Mouse (Mus musculus): ENCODE measurements at regions not wholly inside any gene's neighbourhood (a gene's known extent, or its start where the extent isn't known, plus 50 kb on each side); places are given as distances from the start of the nearest gene placed in this dataset.

GRCm38 (mm10) chr10:67736636-67737035 is 175.8 kb downstream of the Zfp365 start:
- no peaks in the 10 kb centered on the region for H3K79me3 ChIP-seq (ENCODE audit: low read depth)
- no peaks in the 10 kb centered on the region for H3K79me2 ChIP-seq (ENCODE audit: control insufficient read depth, insufficient read depth)
- H3K36me3 ChIP-seq (ENCODE audit: control insufficient read depth, insufficient read depth): no peaks in the 10 kb centered on the region
- no peak overlapping the region for H3K4me3 ChIP-seq (ENCODE audit: insufficient read depth, poor library complexity, severe bottlenecking)
- no peaks in the 10 kb centered on the region for H3K27me3 ChIP-seq (ENCODE audit: control insufficient read depth, insufficient read depth, insufficient read length)
- no peak overlapping the region for H3ac ChIP-seq (ENCODE audit: control insufficient read depth, insufficient read length, low read depth)
- TF ChIP-seq USF1 (IDR thresholded peaks at IDR 0.05; ENCODE audit: low read depth) (no peak), CTCF (IDR thresholded peaks at IDR 0.05; ENCODE audit: control insufficient read depth, insufficient read depth, insufficient read length) (no peak), FOSL1 (IDR thresholded peaks at IDR 0.05; ENCODE audit: insufficient read depth, low read length, poor library complexity, severe bottlenecking) (no peak)

GRCm38 (mm10) chr10:67731577-67731976 is 180.9 kb downstream of the Zfp365 start:
- Histone ChIP-seq H3K4me3 (ENCODE audit: insufficient read depth, poor library complexity, severe bottlenecking) (no peak overlapping the region), H3ac (ENCODE audit: control insufficient read depth, insufficient read length, low read depth) (no peak overlapping the region), H3K36me3 (ENCODE audit: control insufficient read depth, insufficient read depth) (no peaks in the 10 kb centered on the region), H3K27me3 (ENCODE audit: control insufficient read depth, insufficient read depth, insufficient read length) (no peaks in the 10 kb centered on the region), H3K79me2 (ENCODE audit: control insufficient read depth, insufficient read depth) (no peaks in the 10 kb centered on the region), H3K79me3 (ENCODE audit: low read depth) (no peaks in the 10 kb centered on the region)
- TF ChIP-seq MYOG (IDR thresholded peaks at IDR 0.05; ENCODE audit: control insufficient read depth, extremely low read depth, insufficient read length) (no peak), CEBPB (IDR thresholded peaks at IDR 0.05; ENCODE audit: low read depth) (no peak), CTCF (IDR thresholded peaks at IDR 0.05; ENCODE audit: control insufficient read depth, insufficient read depth, insufficient read length) (no peak), MAX (IDR thresholded peaks at IDR 0.05) (no peak), MYOD1 (IDR thresholded peaks at IDR 0.05; ENCODE audit: control insufficient read depth, insufficient read length, low read depth) (no peak), FOSL1 (IDR thresholded peaks at IDR 0.05; ENCODE audit: insufficient read depth, low read length, poor library complexity, severe bottlenecking) (no peak), USF1 (IDR thresholded peaks at IDR 0.05; ENCODE audit: low read depth) (no peak)

GRCm38 (mm10) chr10:67729271-67729670 is 180.5 kb upstream of the Ado start:
- Histone ChIP-seq H3K4me3 (ENCODE audit: insufficient read depth, poor library complexity, severe bottlenecking) (no peak overlapping the region), H3K79me2 (ENCODE audit: control insufficient read depth, insufficient read depth) (no peaks in the 10 kb centered on the region), H3K36me3 (ENCODE audit: control insufficient read depth, insufficient read depth) (no peaks in the 10 kb centered on the region), H3ac (ENCODE audit: control insufficient read depth, insufficient read length, low read depth) (no peak overlapping the region), H3K79me3 (ENCODE audit: low read depth) (no peaks in the 10 kb centered on the region), H3K27me3 (ENCODE audit: control insufficient read depth, insufficient read depth, insufficient read length) (no peaks in the 10 kb centered on the region)
- no peak for TF ChIP-seq MYOG (IDR thresholded peaks at IDR 0.05; ENCODE audit: control insufficient read depth, extremely low read depth, insufficient read length)
- peak; percentile 40 for TF ChIP-seq CTCF (IDR thresholded peaks at IDR 0.05; ENCODE audit: control insufficient read depth, insufficient read depth, insufficient read length)

GRCm38 (mm10) chr10:67727580-67727979 is 178.8 kb upstream of the Ado start:
- H3K27me3 ChIP-seq (ENCODE audit: control insufficient read depth, insufficient read depth, insufficient read length): no peaks in the 10 kb centered on the region
- H3K79me3 ChIP-seq (ENCODE audit: low read depth): no peaks in the 10 kb centered on the region
- no peak overlapping the region for H3K4me3 ChIP-seq (ENCODE audit: insufficient read depth, poor library complexity, severe bottlenecking)
- H3K36me3 ChIP-seq (ENCODE audit: control insufficient read depth, insufficient read depth): no peaks in the 10 kb centered on the region
- no peaks in the 10 kb centered on the region for H3K79me2 ChIP-seq (ENCODE audit: control insufficient read depth, insufficient read depth)
- peak; percentile 26 for TF ChIP-seq MYOD1 (IDR thresholded peaks at IDR 0.05; ENCODE audit: control insufficient read depth, insufficient read length, low read depth)
- no peak for TF ChIP-seq MAX (IDR thresholded peaks at IDR 0.05)
- no peak overlapping the region for H3ac ChIP-seq (ENCODE audit: control insufficient read depth, insufficient read length, low read depth)

- no peaks in the 10 kb centered on the region for H3K79me2 ChIP-seq (ENCODE audit: control insufficient read depth, insufficient read depth)
- TF ChIP-seq MYOG (IDR thresholded peaks at IDR 0.05; ENCODE audit: control insufficient read depth, extremely low read depth, insufficient read length): no peak
- no peak for TF ChIP-seq CTCF (IDR thresholded peaks at IDR 0.05; ENCODE audit: control insufficient read depth, insufficient read depth, insufficient read length)
- TF ChIP-seq CEBPB (IDR thresholded peaks at IDR 0.05; ENCODE audit: low read depth): no peak
- TF ChIP-seq USF1 (IDR thresholded peaks at IDR 0.05; ENCODE audit: low read depth): no peak
- no peak for TF ChIP-seq FOSL1 (IDR thresholded peaks at IDR 0.05; ENCODE audit: insufficient read depth, low read length, poor library complexity, severe bottlenecking)
- TF ChIP-seq MAX (IDR thresholded peaks at IDR 0.05): peak; percentile 10
- TF ChIP-seq MYOD1 (IDR thresholded peaks at IDR 0.05; ENCODE audit: control insufficient read depth, insufficient read length, low read depth): peak; percentile 17
- no peaks in the 10 kb centered on the region for H3K36me3 ChIP-seq (ENCODE audit: control insufficient read depth, insufficient read depth)
- no peak overlapping the region for H3ac ChIP-seq (ENCODE audit: control insufficient read depth, insufficient read length, low read depth)
- H3K27me3 ChIP-seq (ENCODE audit: control insufficient read depth, insufficient read depth, insufficient read length): no peaks in the 10 kb centered on the region
- H3K79me3 ChIP-seq (ENCODE audit: low read depth): no peaks in the 10 kb centered on the region
- H3K4me3 ChIP-seq (ENCODE audit: insufficient read depth, poor library complexity, severe bottlenecking): no peak overlapping the region
These were observed 178.0 kb upstream of the Ado start for GRCm38 (mm10) chr10:67726796-67727195.

- H3K27me3 ChIP-seq (ENCODE audit: control insufficient read depth, insufficient read depth, insufficient read length): no peaks in the 10 kb centered on the region
- H3K79me2 ChIP-seq (ENCODE audit: control insufficient read depth, insufficient read depth): no peaks in the 10 kb centered on the region
- peak; percentile 85 for TF ChIP-seq MAX (IDR thresholded peaks at IDR 0.05)
- no peak for TF ChIP-seq MYOG (IDR thresholded peaks at IDR 0.05; ENCODE audit: control insufficient read depth, extremely low read depth, insufficient read length)
- no peak for TF ChIP-seq USF1 (IDR thresholded peaks at IDR 0.05; ENCODE audit: low read depth)
- H3K4me3 ChIP-seq (ENCODE audit: insufficient read depth, poor library complexity, severe bottlenecking): no peak overlapping the region
- no peak overlapping the region for H3ac ChIP-seq (ENCODE audit: control insufficient read depth, insufficient read length, low read depth)
- H3K36me3 ChIP-seq (ENCODE audit: control insufficient read depth, insufficient read depth): no peaks in the 10 kb centered on the region
- no peaks in the 10 kb centered on the region for H3K79me3 ChIP-seq (ENCODE audit: low read depth)
These were observed 177.6 kb upstream of the Ado start for GRCm38 (mm10) chr10:67726351-67726750.

Measured in C2C12 (cell line).